Mouse (Mus musculus) G1E (cell line): ENCODE measurements around the gene Ntrk3.

Source experiments
- CTCF ChIP-seq: IDR thresholded peaks from 2 replicates; pipeline ENCODE4 v1.5.1; 2012; ENCODE audit warnings: low read depth, low read length, inconsistent platforms, mixed read lengths
- POLR2AphosphoS5 ChIP-seq: IDR thresholded peaks from 2 replicates; pipeline ENCODE4 v1.6.1; 2012; ENCODE audit warnings: low read depth, low read length, inconsistent platforms; ENCODE audit not compliant: insufficient replicate concordance

- TF ChIP-seq CTCF (no peak), POLR2AphosphoS5 (no peak)
Observed at GRCm38 (mm10) chr7:78578461-78579359, 159.1 kb downstream of the Ntrk3 start.
